Mouse (Mus musculus) CH12.LX (cell line): ENCODE data around the gene Rps5.
"Not testable (repeated sequence)": the region's sequence is repeated elsewhere in the genome, so short reads cannot be mapped to it uniquely, and the experiment has no call there.

ENCODE experiments used
- CHD1 ChIP-seq: IDR thresholded peaks from 2 replicates; pipeline ENCODE4 v1.6.1; 2012; ENCODE audit warnings: low read depth, low read length, improper control_type of control experiment, inconsistent platforms
- CTCF ChIP-seq, 2 experiments: IDR thresholded peaks in 1 of 2; conservative IDR thresholded peaks in 1 of 2; 2 replicates each; pipeline ENCODE4 v1.5.1; 2011 to 2012; ENCODE audit warnings: low read depth in 2 of 2, low read length in 2 of 2, improper control_type of control experiment in 1 of 2, inconsistent platforms in 1 of 2, mild to moderate bottlenecking in 1 of 2, moderate library complexity in 1 of 2
- E2F4 ChIP-seq: IDR thresholded peaks from 2 replicates; pipeline ENCODE4 v1.6.1; 2011; ENCODE audit warnings: low read depth, low read length, improper control_type of control experiment; ENCODE audit not compliant: insufficient replicate concordance
- MAX ChIP-seq: IDR thresholded peaks from 2 replicates; pipeline ENCODE4 v1.6.1; 2011; ENCODE audit warnings: low read length, improper control_type of control experiment
- MEF2A ChIP-seq: IDR thresholded peaks from 2 replicates; pipeline ENCODE4 v1.6.1; 2014; ENCODE audit warnings: low read depth, mild to moderate bottlenecking, inconsistent platforms, low read length, improper control_type of control experiment, borderline replicate concordance
- NELFE ChIP-seq: IDR thresholded peaks from 2 replicates; pipeline ENCODE4 v1.6.1; 2011; ENCODE audit warnings: low read depth, low read length, improper control_type of control experiment
- POLR2A ChIP-seq: IDR thresholded peaks from 2 replicates; pipeline ENCODE4 v1.6.1; 2011; ENCODE audit warnings: low read depth, mild to moderate bottlenecking, improper control_type of control experiment, low read length
- RAD21 ChIP-seq: IDR thresholded peaks from 2 replicates; pipeline ENCODE4 v1.6.1; 2011; ENCODE audit warnings: low read depth, mild to moderate bottlenecking, low read length, improper control_type of control experiment, moderate library complexity
- TBP ChIP-seq: conservative IDR thresholded peaks from 2 replicates; pipeline ENCODE4 v1.6.1; 2011; ENCODE audit warnings: low read depth, low read length, improper control_type of control experiment
- TCF12 ChIP-seq: IDR thresholded peaks from 2 replicates; pipeline ENCODE4 v1.6.1; 2014; ENCODE audit warnings: low read depth, mild to moderate bottlenecking, inconsistent platforms, low read length, improper control_type of control experiment
- USF1 ChIP-seq: IDR thresholded peaks from 2 replicates; pipeline ENCODE4 v1.6.1; 2014; ENCODE audit warnings: low read depth, mild to moderate bottlenecking, inconsistent platforms, low read length, improper control_type of control experiment

DNA sequence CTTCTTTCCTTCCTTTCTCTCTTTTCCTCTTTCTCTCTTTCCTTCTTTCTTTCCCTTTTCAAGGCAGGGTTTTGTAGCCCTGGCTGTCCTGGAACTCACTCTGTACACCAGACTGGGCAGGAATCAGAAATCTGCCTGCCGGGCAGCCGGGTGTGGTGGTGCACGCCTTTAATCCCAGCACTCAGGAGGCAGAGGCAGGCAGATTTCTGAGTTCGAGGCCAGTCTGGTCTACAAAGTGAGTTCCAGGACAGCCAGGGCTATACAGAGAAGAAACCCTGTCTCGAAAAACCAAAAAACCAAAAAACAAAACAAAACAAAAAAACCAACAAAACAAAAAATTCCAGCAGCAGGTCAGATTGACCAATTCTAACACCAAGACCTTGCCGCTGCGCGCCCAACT lies 41.6 kb upstream of the Rps5 start:
- not testable (repeated sequence) for TF ChIP-seq CTCF (conservative IDR thresholded peaks at IDR 0.05 in 1 of 2, IDR thresholded peaks at IDR 0.05 in 1 of 2; ENCODE audit: low read depth in 2 of 2, low read length in 2 of 2); POLR2A; TBP; TCF12; USF1; MEF2A; CHD1; RAD21; NELFE; MAX; E2F4
